Mouse (Mus musculus) adrenal gland, postnatal 14 days (tissue): Measurements from ENCODE around the gene Htr2c. TPM values are rescaled to one million over a fixed set of nuclear protein-coding genes. Genes with fewer than 3 reads are reported as not detected.

ENCODE experiments used
- DNase-seq: peaks from one replicate; pipeline ENCODE4 v3.0.0; 2021; ENCODE audit warnings: mixed read lengths
- long read RNA-seq, 2 experiments: library from polyadenylated mRNA; stranded (forward); transcript quantifications; one replicate each; pipeline ENCODE4 v2.0.0; 2021
- microRNA-seq, 2 experiments: library from miRNA; unstranded; fragments of <30 nt; microRNA quantifications; one replicate each; pipeline ENCODE4 v1.2.0; 2021
- total RNA-seq: library from RNA; stranded (reverse); gene quantifications from 2 replicates; pipeline ENCODE4 v1.2.3, GENCODE M21; 2021

Gene Htr2c
- not detected in 2 replicates for total RNA-seq
- long read RNA-seq, experiment 1, result 0 reads
- long read RNA-seq, experiment 2, result 0 reads

DNA sequence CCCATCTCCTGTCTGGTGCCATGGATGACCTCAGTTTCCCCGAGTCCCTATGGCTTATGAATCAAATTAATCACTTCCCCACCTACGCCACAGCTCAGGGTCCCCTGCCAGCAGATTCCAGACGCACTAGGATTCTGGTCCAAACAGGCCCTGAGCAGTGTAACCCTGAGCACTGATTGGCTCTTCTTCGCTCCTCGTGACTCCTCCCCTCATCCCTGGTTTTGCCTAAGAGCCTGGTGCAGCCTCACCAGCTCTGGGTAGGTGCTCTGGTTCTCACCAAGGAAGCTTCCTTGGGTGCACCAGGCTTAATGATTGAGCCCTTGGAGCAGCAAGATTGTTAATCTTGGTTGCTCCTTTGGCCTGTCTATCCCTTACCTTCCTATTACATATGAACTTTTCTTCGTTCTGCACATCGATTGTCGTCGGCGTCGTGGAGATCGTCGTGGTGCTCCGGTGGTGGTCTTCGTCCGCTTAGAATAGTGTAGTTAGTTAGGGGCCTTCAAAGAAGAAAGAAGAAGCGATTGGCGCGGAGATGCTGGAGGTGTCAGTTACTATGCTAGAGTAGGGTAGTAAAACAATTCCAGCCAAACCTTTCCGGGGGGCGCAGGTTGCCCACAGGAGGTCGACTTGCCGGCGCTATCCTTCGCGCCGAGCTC is at the start of gene Htr2c:
TSS of gene Htr2c (plus strand) at position 256 of the 656 bp plus-strand sequence.
- no peak for DNase-seq

GRCm38 (mm10) chrX:146928251-146928650 is 34.1 kb upstream of the Htr2c start:
- no peak for DNase-seq

GRCm38 (mm10) chrX:146936332-146936731 is 26.0 kb upstream of the Htr2c start:
- DNase-seq, result no peak

GRCm38 (mm10) chrX:146946216-146946886 is 16.0 kb upstream of the Htr2c start:
- no peak for DNase-seq

GRCm38 (mm10) chrX:146946996-146947395 is 15.3 kb upstream of the Htr2c start:
- no peak for DNase-seq

DNA sequence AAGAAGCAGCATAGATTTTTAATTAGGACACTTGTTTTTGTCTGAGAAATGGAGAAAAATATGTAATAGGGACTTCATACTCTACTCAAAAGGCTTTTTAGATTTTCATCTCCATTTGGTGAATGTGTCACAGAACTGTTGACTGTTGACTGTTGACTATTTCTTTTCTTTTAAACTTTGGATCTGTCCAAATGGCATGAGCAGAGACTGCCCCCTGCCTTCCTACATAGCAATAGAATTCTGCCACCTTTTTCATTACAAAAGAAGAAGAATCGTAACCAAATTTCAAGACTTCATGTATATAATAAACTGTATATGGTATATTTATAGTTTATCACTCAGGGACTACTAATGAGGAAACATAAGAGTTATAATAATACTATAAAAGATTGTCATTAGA is 3.7 kb upstream of the Htr2c start:
- DNase-seq, result no peak

GRCm38 (mm10) chrX:146959960-146960359 is 2.4 kb upstream of the Htr2c start:
- DNase-seq, result no peak

- DNase-seq, result peak; percentile 7
Observed at GRCm38 (mm10) chrX:146962914-146963547, 718 bp downstream of the Htr2c start.

- DNase-seq, result peak; percentile 14
Observed at GRCm38 (mm10) chrX:146979931-146980330, 17.6 kb downstream of the Htr2c start.

DNA sequence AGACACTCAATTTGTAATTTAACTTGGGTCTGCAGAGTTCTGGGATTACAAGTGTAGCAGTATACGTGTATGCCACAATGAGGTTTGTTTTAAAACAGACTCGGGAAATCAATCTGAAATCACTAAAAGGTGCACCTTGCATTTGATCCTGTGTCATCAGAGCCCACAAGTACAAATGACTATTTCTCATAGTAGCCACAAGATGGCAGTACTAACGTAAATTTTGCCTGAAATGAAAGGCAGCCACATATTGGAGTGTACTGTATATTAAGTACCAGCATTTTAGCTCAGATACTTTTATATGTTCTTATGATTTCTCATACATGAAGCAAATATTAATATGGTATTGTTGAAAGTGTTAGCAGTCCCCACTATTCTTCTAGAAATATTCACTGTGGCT is 93.4 kb downstream of the Htr2c start:
- DNase-seq, result no peak

DNA sequence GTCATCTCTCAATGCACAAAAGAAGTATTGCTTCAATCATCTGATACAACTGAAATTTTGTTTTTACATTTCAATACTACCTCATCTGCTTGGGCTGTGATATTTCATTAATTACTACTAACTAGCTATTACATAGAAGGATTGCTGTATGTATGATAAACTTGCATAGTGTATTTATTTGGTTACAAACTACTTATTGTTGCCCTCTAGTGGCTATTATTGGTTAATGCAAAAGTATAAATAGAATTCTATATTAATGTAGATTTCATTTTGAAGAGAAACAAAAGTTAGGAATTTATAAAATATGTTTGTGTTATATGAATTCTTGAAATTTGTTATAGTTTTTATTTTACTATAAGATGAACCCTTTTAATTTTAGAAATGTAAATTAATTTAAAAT is 109.3 kb downstream of the Htr2c start:
- DNase-seq, result no peak

GRCm38 (mm10) chrX:147119155-147119554 is 156.8 kb downstream of the Htr2c start:
- DNase-seq, result no peak

DNA sequence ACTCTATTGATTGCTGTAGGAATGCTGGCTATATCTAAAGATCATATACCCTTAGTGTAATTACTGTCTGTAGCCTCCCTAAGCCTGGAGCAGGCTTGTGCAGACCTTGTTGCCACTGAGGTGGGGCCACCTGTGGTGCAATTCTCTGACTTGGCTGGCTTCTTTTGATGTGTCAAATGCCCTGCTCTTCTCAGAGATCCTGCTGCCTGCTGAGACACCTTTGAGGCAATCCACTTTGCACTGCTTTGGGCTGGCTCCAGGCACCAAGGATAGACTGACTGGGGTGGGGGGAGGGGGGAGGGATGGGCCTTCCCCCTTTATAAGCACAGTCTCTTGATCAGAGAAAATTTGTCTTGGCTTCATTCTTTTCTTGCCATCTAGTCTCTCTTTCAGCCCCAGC is 252.9 kb downstream of the Htr2c start:
- no peak for DNase-seq

DNA sequence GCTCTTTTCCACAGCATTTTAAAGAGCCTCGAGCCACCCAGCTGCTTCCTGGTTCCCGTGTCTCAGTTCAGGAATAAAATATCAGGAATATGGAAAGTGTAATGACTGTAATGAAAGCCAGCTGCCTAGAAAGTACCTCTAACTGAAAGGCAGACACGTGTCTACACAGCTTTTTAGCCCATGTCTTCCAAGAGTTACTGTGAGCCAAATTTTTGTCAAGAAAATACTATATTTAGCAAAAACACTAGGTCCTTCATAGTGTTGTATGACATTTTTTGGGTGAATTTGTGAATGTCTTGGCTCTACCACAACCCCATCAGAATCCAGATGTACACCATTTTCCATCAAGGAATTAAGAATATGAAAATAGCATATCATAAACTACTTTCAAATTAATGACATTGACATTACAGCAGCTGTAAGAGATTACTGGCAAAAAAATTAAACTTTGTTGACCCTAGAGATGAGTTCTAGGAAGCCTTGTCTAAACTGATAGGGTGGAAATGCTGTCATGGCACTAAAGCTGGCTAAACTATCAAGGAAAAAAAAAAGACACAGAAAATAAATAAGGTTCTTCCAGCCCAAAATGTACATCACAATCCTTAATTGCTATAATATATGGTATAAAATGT is 255.2 kb downstream of the Htr2c start:
- DNase-seq, result no peak

GRCm38 (mm10) chrX:147238806-147239542 is 276.7 kb downstream of the Htr2c start:
- DNase-seq, result no peak

Small RNA genes within 50 kb of the gene (microRNA-seq; reads per million reads assigned to microRNA genes)
- gene Gm22650 (0 reads per million in 2 experiments), gene Gm24627 (0 reads per million in 2 experiments), gene Mir1264 (0.38 to 0.85 reads per million in 2 experiments), gene Mir1298 (1.3 to 5.3 reads per million in 2 experiments), gene Mir1912 (0 reads per million in 2 experiments), gene Mir448 (0 to 0.43 reads per million in 2 experiments), gene Mir764 (0 to 0.43 reads per million in 2 experiments)
